Mouse (Mus musculus): ENCODE data around the gene Wdr18. TPM values are rescaled to one million over a fixed set of nuclear protein-coding genes. Genes with fewer than 3 reads are reported as not detected.

Gene Wdr18
- polyA plus RNA-seq (2017; shearing (Covaris generic)), result 75.5 TPM

DNA sequence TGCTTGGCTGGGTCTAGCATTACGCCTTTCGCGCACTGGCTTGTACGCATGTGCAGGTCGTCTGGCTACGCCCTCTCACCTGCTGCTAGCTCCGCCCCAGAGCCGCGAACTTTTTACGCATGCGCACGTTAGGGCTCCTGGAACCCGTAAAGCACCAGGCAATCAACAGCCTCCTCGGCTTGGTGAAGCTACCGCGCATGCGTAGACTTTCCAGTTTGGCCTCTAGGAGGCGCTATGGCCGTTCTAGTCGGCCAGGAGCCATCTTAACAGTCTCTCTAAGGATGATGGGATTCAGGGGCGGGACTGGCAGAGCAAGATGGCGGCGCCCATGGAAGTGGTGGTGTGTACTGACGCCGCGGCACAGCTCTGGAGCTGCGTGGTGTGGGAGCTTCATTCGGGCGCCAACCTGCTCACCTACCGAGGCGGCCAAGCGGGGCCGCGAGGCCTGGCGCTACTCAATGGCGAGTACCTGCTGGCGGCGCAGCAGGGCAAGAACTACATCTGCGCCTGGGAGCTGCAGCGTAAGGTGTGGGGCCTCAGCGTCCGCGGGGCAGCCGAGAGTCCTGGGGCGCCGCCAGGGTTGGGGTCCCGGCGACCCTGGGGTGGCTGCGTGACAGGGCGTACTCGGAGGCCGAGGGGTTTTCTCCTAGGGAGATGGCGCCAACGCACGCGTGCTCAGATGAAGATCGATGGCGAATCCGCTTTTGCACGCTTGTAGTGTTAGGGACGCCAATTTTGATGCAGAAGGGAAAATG is at the start of gene Wdr18:
Gene Wdr18 (plus strand): TSS at position 306 of the 755 bp plus-strand sequence.

DNA sequence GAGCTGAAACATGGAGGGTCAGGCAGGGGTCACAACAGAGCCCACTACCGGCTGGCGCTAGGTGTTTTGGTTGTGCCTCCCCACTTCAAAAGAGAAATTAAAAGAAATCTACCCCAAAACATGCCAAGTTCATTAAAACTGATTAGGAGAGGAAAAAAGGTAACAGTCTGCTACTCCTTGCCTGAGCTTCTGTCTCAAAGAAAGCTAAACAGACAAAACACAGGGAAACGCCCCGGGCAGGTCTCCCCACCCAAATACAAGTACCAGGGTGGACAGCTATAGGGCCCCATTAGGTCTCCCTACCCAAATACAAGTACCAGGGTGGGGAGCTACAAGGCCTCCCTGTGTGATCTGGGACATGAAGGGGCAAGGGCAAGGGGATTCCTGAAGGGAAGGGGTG is 49.4 kb upstream of the Wdr18 start, which contains the start of gene Gm26602:
Gene Gm26602 (plus strand): TSS at position 301 of the 400 bp plus-strand sequence.

DNA sequence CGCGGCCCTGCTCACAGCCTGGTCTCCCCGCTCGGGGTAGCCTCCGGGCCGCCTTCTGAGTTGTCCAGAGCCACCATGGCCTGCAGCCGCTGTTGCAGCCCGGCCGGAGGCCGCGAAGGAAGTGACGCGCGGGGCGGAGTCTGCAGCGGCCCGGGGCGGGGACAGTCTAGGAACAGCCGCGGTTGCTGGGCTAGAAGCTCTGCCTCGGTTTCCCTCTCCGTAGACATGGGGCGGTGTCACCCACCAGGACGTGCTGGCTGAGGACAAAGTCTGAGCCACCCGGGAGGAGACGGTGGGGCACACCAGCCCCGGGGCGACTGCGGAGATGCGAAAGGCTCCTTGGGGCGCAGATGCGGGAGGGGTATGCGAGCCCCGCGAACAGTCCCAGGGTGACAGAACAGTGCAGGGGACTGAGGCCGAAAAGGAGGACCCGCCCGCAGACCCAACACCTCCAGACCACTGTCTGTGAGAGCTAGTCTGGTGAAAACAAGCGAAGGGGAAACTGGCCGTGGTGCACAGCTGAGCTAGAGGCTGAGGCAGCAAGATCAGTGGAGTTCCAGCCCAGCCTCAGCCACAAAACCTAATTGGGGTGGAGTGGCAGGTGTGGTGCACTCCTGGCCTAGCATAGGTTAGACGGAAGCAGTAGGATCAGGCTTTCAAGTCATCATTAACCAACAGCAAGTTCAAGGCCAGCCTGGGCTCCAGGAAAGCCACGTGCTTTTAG is 43.0 kb upstream of the Wdr18 start, which contains the start of gene Kiss1r:
Gene Kiss1r (plus strand): TSS at position 164 of the 724 bp plus-strand sequence.

GRCm38 (mm10) chr10:79920958-79921535 is 38.9 kb upstream of the Wdr18 start, which contains the start of gene R3hdm4:
Gene R3hdm4, minus strand, starts transcription at chr10:79921208.

GRCm38 (mm10) chr10:79926491-79927323 is 33.2 kb upstream of the Wdr18 start, which contains the start of gene Arid3a:
Gene Arid3a, plus strand, starts transcription at chr10:79927043.

GRCm38 (mm10) chr10:79970415-79971182 is 10.6 kb downstream of the Wdr18 start, which contains the start of gene Grin3b:
Gene Grin3b, plus strand, starts transcription at chr10:79970715.

DNA sequence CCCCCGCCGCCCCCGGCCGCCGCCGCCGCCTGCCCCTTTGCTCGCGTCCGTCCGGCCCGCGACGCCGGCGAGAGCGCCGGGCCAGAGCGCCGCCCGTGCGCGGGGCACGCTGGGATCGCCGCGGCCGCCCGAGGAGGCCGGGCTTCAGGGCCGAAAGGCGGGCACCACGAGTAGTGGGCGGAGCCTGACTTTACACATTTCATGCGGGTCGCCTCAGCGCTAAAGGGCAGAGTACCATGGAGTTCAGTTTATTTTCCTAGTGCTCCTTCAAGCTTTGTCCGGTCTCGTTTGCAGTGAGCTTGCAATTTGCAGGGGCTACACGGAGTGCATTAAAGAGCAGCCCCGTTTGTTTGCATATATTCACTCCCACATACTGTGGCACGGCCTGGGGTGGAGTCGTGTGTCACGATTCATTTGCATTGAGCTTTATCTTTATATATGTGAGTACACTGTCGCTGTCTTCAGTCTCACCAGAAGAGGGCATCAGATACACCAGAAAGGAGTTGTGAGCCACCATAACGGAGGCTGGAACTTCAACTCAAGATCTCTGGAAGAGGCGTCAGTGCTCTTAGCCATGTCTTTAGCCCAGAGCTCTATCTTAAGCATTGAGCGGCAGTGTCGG is 24.4 kb downstream of the Wdr18 start, which contains the start of gene Tmem259:
Gene Tmem259 (minus strand): TSS at position 136 of the 622 bp plus-strand sequence.

GRCm38 (mm10) chr10:79988506-79989271 is 28.7 kb downstream of the Wdr18 start, which contains the start of gene Cnn2:
Gene Cnn2, plus strand, starts transcription at chr10:79988584.

DNA sequence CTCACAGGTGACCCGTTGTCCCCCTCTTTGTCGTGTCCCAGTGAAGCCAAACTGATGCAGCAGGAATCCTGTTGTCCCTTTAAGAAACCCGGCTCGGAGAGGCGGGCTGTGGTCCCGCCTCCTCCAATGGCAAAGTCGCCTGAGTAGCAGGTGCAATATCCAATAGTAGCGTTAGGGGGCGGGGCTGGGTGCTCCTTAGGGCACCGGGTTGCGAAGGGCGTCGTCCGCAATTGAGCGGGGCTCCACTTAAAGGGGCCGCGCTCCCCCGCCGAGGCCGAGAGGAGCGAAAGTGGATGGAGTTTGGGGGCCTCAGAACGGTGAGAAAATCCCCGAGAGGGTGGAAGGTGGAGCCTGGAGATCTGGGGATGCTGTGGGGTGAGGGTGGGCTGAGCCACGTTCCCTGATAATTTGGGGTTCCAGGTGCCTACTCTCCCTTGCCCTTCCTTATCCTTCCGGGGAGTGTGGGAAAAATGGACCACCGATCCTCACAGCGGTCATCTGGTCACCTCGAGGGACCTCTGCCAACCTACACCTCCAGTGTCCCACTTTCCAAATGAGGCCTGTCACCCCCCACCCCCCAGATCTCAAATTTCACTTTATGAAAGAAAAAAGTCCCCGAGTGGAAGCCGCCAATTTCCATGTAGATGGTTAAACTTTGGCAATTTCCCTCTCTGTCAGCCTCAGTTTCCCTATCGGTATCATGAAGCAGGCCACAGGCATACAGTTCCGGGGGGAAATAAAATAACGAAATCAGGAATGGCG is 36.5 kb downstream of the Wdr18 start, which contains the start of gene Abca7:
Gene Abca7 (plus strand): TSS at position 223 of the 762 bp plus-strand sequence.

DNA sequence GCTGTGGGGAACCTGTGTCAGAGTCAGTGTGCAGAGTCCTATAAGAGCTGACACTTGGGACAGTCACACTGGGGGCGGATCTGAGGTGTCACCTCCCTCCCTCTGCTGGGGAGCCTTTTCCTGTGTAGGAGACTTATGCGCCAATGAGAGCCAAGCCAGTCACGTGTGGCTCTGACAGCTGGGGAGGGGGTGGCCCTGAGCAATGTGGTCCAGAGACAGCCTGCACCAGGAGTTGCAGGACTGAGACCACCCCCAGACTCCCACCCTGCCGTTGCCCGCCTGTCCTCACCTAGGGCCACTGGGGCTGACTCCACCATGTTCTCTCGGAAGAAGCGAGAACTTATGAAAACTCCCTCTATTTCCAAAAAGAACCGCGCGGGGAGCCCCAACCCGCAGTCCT is 56.6 kb downstream of the Wdr18 start, which contains the start of gene Arhgap45:
Gene Arhgap45 (plus strand): TSS at position 143 of the 400 bp plus-strand sequence.

Other genes with a start within 250 kb of the Wdr18 start
- gene Hcn2, start 243.5 kb upstream of the Wdr18 start, polyA plus RNA-seq (2017; shearing (Covaris generic)), result not detected
- gene Polrmt, start 213.6 kb upstream of the Wdr18 start, polyA plus RNA-seq (2017; shearing (Covaris generic)), result 45.2 TPM
- gene Fgf22, start 205.1 kb upstream of the Wdr18 start, polyA plus RNA-seq (2017; shearing (Covaris generic)), result 0.21 TPM
- 59.0 TPM for gene Rnf126, start 193.2 kb upstream of the Wdr18 start, polyA plus RNA-seq (2017; shearing (Covaris generic))
- 0.52 TPM for gene Fstl3, start 182.9 kb upstream of the Wdr18 start, polyA plus RNA-seq (2017; shearing (Covaris generic))
- not detected for gene Prss57, start 169.2 kb upstream of the Wdr18 start, polyA plus RNA-seq (2017; shearing (Covaris generic))
- gene Palm, start 166.6 kb upstream of the Wdr18 start, polyA plus RNA-seq (2017; shearing (Covaris generic)), result 1.4 TPM
- not detected for gene Misp, start 139.2 kb upstream of the Wdr18 start, polyA plus RNA-seq (2017; shearing (Covaris generic))
- gene Ptbp1, start 105.7 kb upstream of the Wdr18 start, polyA plus RNA-seq (2017; shearing (Covaris generic)), result 654 TPM
- gene Prtn3, start 85.7 kb upstream of the Wdr18 start, polyA plus RNA-seq (2017; shearing (Covaris generic)), result not detected
- gene Plppr3, start 85.5 kb upstream of the Wdr18 start, polyA plus RNA-seq (2017; shearing (Covaris generic)), result 12.7 TPM
- not detected for gene Elane, start 73.9 kb upstream of the Wdr18 start, polyA plus RNA-seq (2017; shearing (Covaris generic))
- gene Cfd, start 69.3 kb upstream of the Wdr18 start, polyA plus RNA-seq (2017; shearing (Covaris generic)), result not detected
- gene Med16, start 51.2 kb upstream of the Wdr18 start, polyA plus RNA-seq (2017; shearing (Covaris generic)), result 36.7 TPM
- gene Gm26602, start 49.3 kb upstream of the Wdr18 start, polyA plus RNA-seq (2017; shearing (Covaris generic)), result 16.0 TPM
- 0.34 TPM for gene Kiss1r, start 43.2 kb upstream of the Wdr18 start, polyA plus RNA-seq (2017; shearing (Covaris generic))
- 135 TPM for gene R3hdm4, start 38.9 kb upstream of the Wdr18 start, polyA plus RNA-seq (2017; shearing (Covaris generic))
- gene Arid3a, start 33.1 kb upstream of the Wdr18 start, polyA plus RNA-seq (2017; shearing (Covaris generic)), result 4.1 TPM
- gene Grin3b, start 10.6 kb downstream of the Wdr18 start, polyA plus RNA-seq (2017; shearing (Covaris generic)), result not detected
- 31.5 TPM for gene Tmem259, start 24.2 kb downstream of the Wdr18 start, polyA plus RNA-seq (2017; shearing (Covaris generic))
- gene Cnn2, start 28.4 kb downstream of the Wdr18 start, polyA plus RNA-seq (2017; shearing (Covaris generic)), result 595 TPM
- gene Abca7, start 36.3 kb downstream of the Wdr18 start, polyA plus RNA-seq (2017; shearing (Covaris generic)), result 64.3 TPM
- gene Arhgap45, start 56.5 kb downstream of the Wdr18 start, polyA plus RNA-seq (2017; shearing (Covaris generic)), result 1,026 TPM
- gene Polr2e, start 79.6 kb downstream of the Wdr18 start, polyA plus RNA-seq (2017; shearing (Covaris generic)), result 108 TPM
- gene Gpx4, start 87.0 kb downstream of the Wdr18 start, polyA plus RNA-seq (2017; shearing (Covaris generic)), result 302 TPM
- 74.3 TPM for gene Sbno2, start 145.4 kb downstream of the Wdr18 start, polyA plus RNA-seq (2017; shearing (Covaris generic))
- gene Stk11, start 155.7 kb downstream of the Wdr18 start, polyA plus RNA-seq (2017; shearing (Covaris generic)), result 60.7 TPM
- 311 TPM for gene Atp5d, start 178.5 kb downstream of the Wdr18 start, polyA plus RNA-seq (2017; shearing (Covaris generic))
- gene Cbarp, start 180.7 kb downstream of the Wdr18 start, polyA plus RNA-seq (2017; shearing (Covaris generic)), result 7.2 TPM
- 2.8 TPM for gene Midn, start 188.1 kb downstream of the Wdr18 start, polyA plus RNA-seq (2017; shearing (Covaris generic))
- 325 TPM for gene Cirbp, start 205.8 kb downstream of the Wdr18 start, polyA plus RNA-seq (2017; shearing (Covaris generic))
- 19.5 TPM for gene 1600002K03Rik, start 212.8 kb downstream of the Wdr18 start, polyA plus RNA-seq (2017; shearing (Covaris generic))
- gene Efna2, start 219.3 kb downstream of the Wdr18 start, polyA plus RNA-seq (2017; shearing (Covaris generic)), result 0.32 TPM